Mouse (Mus musculus) CH12.LX (cell line): Measurements from ENCODE around the gene Asic1. TPM values are rescaled to one million over a fixed set of nuclear protein-coding genes. Genes with fewer than 3 reads are reported as not detected.

Experiments
- DNase-seq: peaks from one replicate; pipeline ENCODE4 v3.0.0-alpha.2; 2013; ENCODE audit errors: extremely low read depth
- H3K27ac ChIP-seq: 2 replicates; pipeline ENCODE4 v1.5.1; 2012; ENCODE audit warnings: low read depth, mild to moderate bottlenecking, control low read depth, moderate library complexity; ENCODE audit not compliant: insufficient read depth
- H3K27me3 ChIP-seq: replicated peaks from 2 replicates; pipeline ENCODE3; 2012; ENCODE audit warnings: inconsistent platforms
- H3K36me3 ChIP-seq, 2 experiments: replicated peaks in 1 of 2; 2 replicates each; pipeline versions ENCODE3 to v1.6.1; 2012; ENCODE audit warnings: inconsistent platforms in 1 of 2, low read length in 1 of 2, mild to moderate bottlenecking in 1 of 2, mixed read lengths in 1 of 2, moderate library complexity in 1 of 2; ENCODE audit not compliant: control insufficient read depth in 1 of 2, insufficient read depth in 1 of 2
- H3K4me1 ChIP-seq, 2 experiments: 2 replicates each; pipeline ENCODE4 v1.6.1; 2012; ENCODE audit warnings: inconsistent platforms in 1 of 2, moderate library complexity in 1 of 2; ENCODE audit not compliant: insufficient read depth in 2 of 2, control insufficient read depth in 1 of 2
- H3K4me2 ChIP-seq: 2 replicates; pipeline ENCODE4 v1.6.1; 2012; ENCODE audit warnings: low read depth, mild to moderate bottlenecking, control low read depth; ENCODE audit not compliant: poor library complexity, insufficient read depth, severe bottlenecking
- H3K4me3 ChIP-seq, 3 experiments: fragments of 150-350 bp in 1 of 3; sonication (generic) in 1 of 3; replicated peaks in 1 of 3; 2 replicates each; pipeline versions ENCODE3 to v1.5.1; 2011 to 2012; ENCODE audit warnings: low read depth in 2 of 3, low read length in 2 of 3, mild to moderate bottlenecking in 2 of 3, moderate library complexity in 2 of 3, control low read depth in 1 of 3, improper control_type of control experiment in 1 of 3, inconsistent platforms in 1 of 3, mixed read lengths in 1 of 3; ENCODE audit not compliant: poor library complexity in 1 of 3
- H3K79me2 ChIP-seq: replicated peaks from 2 replicates; pipeline ENCODE4 v1.6.1; 2012; ENCODE audit warnings: mild to moderate bottlenecking, moderate library complexity; ENCODE audit not compliant: control insufficient read depth, poor library complexity, insufficient read depth, severe bottlenecking; ENCODE audit errors: extremely low read depth
- H3K9ac ChIP-seq: 2 replicates; pipeline ENCODE4 v1.6.1; 2012; ENCODE audit warnings: low read depth, mild to moderate bottlenecking, control low read depth, moderate library complexity; ENCODE audit not compliant: insufficient read depth
- H3K9me3 ChIP-seq: replicated peaks from 2 replicates; pipeline ENCODE3; 2012; ENCODE audit warnings: low read length, inconsistent platforms, mixed read lengths
- CHD1 ChIP-seq: IDR thresholded peaks from 2 replicates; pipeline ENCODE4 v1.6.1; 2012; ENCODE audit warnings: low read depth, low read length, improper control_type of control experiment, inconsistent platforms
- CHD2 ChIP-seq: IDR thresholded peaks from 2 replicates; pipeline ENCODE4 v1.6.1; 2011; ENCODE audit warnings: low read length, improper control_type of control experiment
- ELF1 ChIP-seq: IDR thresholded peaks from 2 replicates; pipeline ENCODE4 v1.6.1; 2014; ENCODE audit warnings: low read depth, mild to moderate bottlenecking, inconsistent platforms, low read length, improper control_type of control experiment
- EP300 ChIP-seq: IDR thresholded peaks from 2 replicates; pipeline ENCODE4 v1.6.1; 2011; ENCODE audit warnings: low read length, improper control_type of control experiment
- HCFC1 ChIP-seq: IDR thresholded peaks from 2 replicates; pipeline ENCODE4 v1.6.1; 2012; ENCODE audit warnings: low read depth, mild to moderate bottlenecking, inconsistent platforms, low read length, improper control_type of control experiment
- IRF4 ChIP-seq: IDR thresholded peaks from 2 replicates; pipeline ENCODE4 v1.6.1; 2014; ENCODE audit warnings: low read depth, mild to moderate bottlenecking, inconsistent platforms, low read length, improper control_type of control experiment
- JUND ChIP-seq: conservative IDR thresholded peaks from 2 replicates; pipeline ENCODE4 v1.6.1; 2011; ENCODE audit warnings: low read depth, low read length, improper control_type of control experiment
- KAT2A ChIP-seq: IDR thresholded peaks from 2 replicates; pipeline ENCODE4 v1.6.1; 2012; ENCODE audit warnings: low read length, improper control_type of control experiment, inconsistent platforms; ENCODE audit not compliant: insufficient replicate concordance
- MEF2A ChIP-seq: IDR thresholded peaks from 2 replicates; pipeline ENCODE4 v1.6.1; 2014; ENCODE audit warnings: low read depth, mild to moderate bottlenecking, inconsistent platforms, low read length, improper control_type of control experiment, borderline replicate concordance
- MYC ChIP-seq: IDR thresholded peaks from 2 replicates; pipeline ENCODE4 v1.6.1; 2011; ENCODE audit warnings: low read depth, mild to moderate bottlenecking, improper control_type of control experiment, low read length
- NELFE ChIP-seq: IDR thresholded peaks from 2 replicates; pipeline ENCODE4 v1.6.1; 2011; ENCODE audit warnings: low read depth, low read length, improper control_type of control experiment
- NRF1 ChIP-seq: IDR thresholded peaks from 2 replicates; pipeline ENCODE4 v1.6.1; 2014; ENCODE audit warnings: low read depth, mild to moderate bottlenecking, inconsistent platforms, low read length, improper control_type of control experiment, moderate library complexity
- POLR2A ChIP-seq: IDR thresholded peaks from 2 replicates; pipeline ENCODE4 v1.6.1; 2011; ENCODE audit warnings: low read depth, mild to moderate bottlenecking, improper control_type of control experiment, low read length
- POLR2AphosphoS2 ChIP-seq: IDR thresholded peaks from 2 replicates; pipeline ENCODE4 v1.6.1; 2011; ENCODE audit warnings: low read depth, low read length, improper control_type of control experiment
- RAD21 ChIP-seq: IDR thresholded peaks from 2 replicates; pipeline ENCODE4 v1.6.1; 2011; ENCODE audit warnings: low read depth, mild to moderate bottlenecking, low read length, improper control_type of control experiment, moderate library complexity
- SIN3A ChIP-seq: IDR thresholded peaks from 2 replicates; pipeline ENCODE4 v1.6.1; 2012; ENCODE audit warnings: low read length, improper control_type of control experiment, inconsistent platforms
- TBP ChIP-seq: conservative IDR thresholded peaks from 2 replicates; pipeline ENCODE4 v1.6.1; 2011; ENCODE audit warnings: low read depth, low read length, improper control_type of control experiment
- USF1 ChIP-seq: IDR thresholded peaks from 2 replicates; pipeline ENCODE4 v1.6.1; 2014; ENCODE audit warnings: low read depth, mild to moderate bottlenecking, inconsistent platforms, low read length, improper control_type of control experiment
- ZC3H11A ChIP-seq: IDR thresholded peaks from 2 replicates; pipeline ENCODE4 v1.6.1; 2012; ENCODE audit warnings: low read depth, mild to moderate bottlenecking, inconsistent platforms, low read length, improper control_type of control experiment
- ZKSCAN1 ChIP-seq: IDR thresholded peaks from 2 replicates; pipeline ENCODE4 v1.6.1; 2012; ENCODE audit warnings: low read depth, inconsistent platforms, low read length, improper control_type of control experiment, borderline replicate concordance
- dilution Hi-C: fragments of 300-500 bp; cut with MboI; formaldehyde crosslinking; loops from 2 replicates; pipeline ENCODE4 v1.14.3; 2020; ENCODE audit warnings: low sequenced_read_pairs; ENCODE audit not compliant: extremely low pct_unique_long_range_greater_than_20kb, extremely low pct_ligation_motif_present
- in situ Hi-C: fragments of 300-500 bp; cut with MboI; formaldehyde crosslinking; loops from 3 replicates; pipeline ENCODE4 v1.14.3; 2019; ENCODE audit warnings: low sequenced_read_pairs, low pct_ligation_motif_present, low pct_unique_long_range_greater_than_20kb, mixed read lengths
- polyA plus RNA-seq: library from polyadenylated mRNA; unstranded; fragments of >175 nt; gene quantifications from 2 replicates; pipeline ENCODE4 v1.2.1, GENCODE M21; 2012; ENCODE audit warnings: low read depth; ENCODE audit not compliant: insufficient read length
- total RNA-seq, 2 experiments: library from RNA; depleted of rRNA; stranded (reverse); fragments of 300-350 nt in 1 of 2; fragments of >200 nt in 1 of 2; gene quantifications; 2 replicates each; pipeline ENCODE4 v1.2.3; 2012 to 2014

Asic1 gene
- total and polyA plus RNA-seq, 3 experiments, result 0.47 to 0.94 TPM; not detected in 1

DNA sequence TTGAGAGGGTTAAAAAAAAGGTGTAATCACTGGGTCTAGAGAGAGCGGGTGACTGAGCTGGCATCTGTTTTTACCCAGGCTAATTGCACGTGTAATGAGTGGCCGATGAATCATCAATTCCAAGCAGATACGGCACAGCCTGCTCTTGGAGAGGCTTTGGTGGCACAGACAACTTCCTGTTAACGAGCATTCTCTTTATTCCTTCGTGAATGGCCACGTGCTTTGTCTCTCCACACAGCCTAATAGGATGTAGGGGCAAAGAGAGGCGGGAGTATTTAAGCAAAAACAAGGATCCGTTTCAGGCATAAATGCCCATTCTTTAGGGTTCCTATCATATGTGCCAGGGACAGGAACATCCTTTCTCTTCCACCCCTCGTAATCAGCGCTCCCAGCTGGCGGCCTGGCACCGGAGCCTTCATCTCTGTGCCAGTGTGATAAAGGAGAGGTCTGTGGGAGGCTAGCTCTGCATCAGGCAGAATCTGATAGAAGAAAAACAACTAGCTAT, 45.2 kb downstream of the Asic1 start (continued):
- TF ChIP-seq POLR2A, result no peak
- TF ChIP-seq, all 38 proteins: peak for 0

DNA sequence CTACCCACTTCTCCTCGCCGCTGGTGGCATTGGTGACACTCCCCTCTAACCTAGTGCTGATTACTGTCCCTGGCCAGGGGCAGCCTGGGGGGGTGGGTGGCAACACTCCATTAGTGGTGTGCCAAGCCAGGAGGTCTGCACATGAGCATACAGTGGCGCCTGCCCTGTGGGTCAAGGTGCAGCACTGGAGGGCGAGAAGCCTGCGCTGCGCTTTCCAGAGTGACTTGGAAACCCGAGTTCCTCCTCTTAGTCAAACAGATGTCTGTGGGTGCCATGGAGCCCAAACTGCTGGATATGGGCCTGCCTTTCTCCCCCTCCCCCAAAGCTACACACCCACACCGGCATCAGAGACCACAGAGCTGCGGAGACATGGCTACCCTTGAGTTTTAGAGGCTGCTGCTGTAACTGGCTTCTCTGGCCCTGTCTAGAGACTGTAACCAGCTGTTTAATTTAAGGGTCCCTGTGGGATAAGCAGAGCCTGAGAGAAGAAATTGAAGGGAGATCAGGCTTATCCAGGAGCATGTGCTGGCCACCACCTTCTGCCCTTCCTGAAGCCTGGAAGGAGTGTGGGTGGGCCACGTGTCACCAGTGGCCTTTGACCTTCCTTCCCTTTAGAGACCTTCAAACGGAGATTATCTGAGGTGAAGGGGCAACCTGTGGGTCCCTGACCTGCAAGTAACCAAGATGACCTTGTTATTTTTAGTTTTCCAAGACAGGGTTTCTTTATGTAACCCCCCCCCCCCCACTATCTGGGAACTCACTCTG, 46.0 kb downstream of the Asic1 start:
- Histone ChIP-seq H3K9ac (no peak overlapping the region), H3K27me3 (no peaks in the 10 kb centered on the region), H3K27ac (no peak overlapping the region), H3K4me1 (peaks cover 0 to 13% of the 10 kb centered on the region in 2 experiments; a peak in 2 of 4 replicates), H3K4me2 (no peak overlapping the region), H3K36me3 (peaks cover 23 to 87% of the 10 kb centered on the region in 2 experiments), H3K9me3 (no peaks in the 10 kb centered on the region), H3K79me2 (no peaks in the 10 kb centered on the region), H3K4me3 (no peak overlapping the region)
- TF ChIP-seq JUND (no peak), NELFE (no peak), ZKSCAN1 (no peak)
- in situ Hi-C loops, result no loop called here
- DNase-seq, result no peak
- dilution Hi-C loops, result no loop called here

GRCm38 (mm10) chr15:99716814-99717213, 46.6 kb downstream of the Asic1 start:
- dilution Hi-C loops (no loop called here), in situ Hi-C loops (no loop called here)
- Histone ChIP-seq H3K36me3 (peaks cover 17 to 83% of the 10 kb centered on the region in 2 experiments), H3K4me1 (peaks cover 0 to 13% of the 10 kb centered on the region in 2 experiments; a peak in 2 of 4 replicates), H3K4me2 (no peak overlapping the region), H3K9ac (no peak overlapping the region), H3K27me3 (no peaks in the 10 kb centered on the region), H3K4me3 (no peak overlapping the region), H3K27ac (no peak overlapping the region), H3K79me2 (no peaks in the 10 kb centered on the region), H3K9me3 (no peaks in the 10 kb centered on the region)
- TF ChIP-seq CHD2 (no peak), IRF4 (no peak), TBP (no peak), CHD1 (no peak), POLR2A (no peak), USF1 (no peak), POLR2AphosphoS2 (no peak), NRF1 (no peak), KAT2A (no peak), EP300 (no peak), MYC (no peak), ELF1 (no peak), MEF2A (no peak), RAD21 (no peak), HCFC1 (no peak), SIN3A (no peak), ZC3H11A (no peak)
- no peak for DNase-seq
